Mouse (Mus musculus) cerebral cortex, adult 2 months (tissue): ENCODE measurements around the gene Slf2.

Experiments used
- WGBS: fragments of 180-500 bp; shearing (Covaris S2); methylation state at CpG from one replicate; pipeline ENCODE4 v1.1.7; 2018; 5-methylcytosine and 5-hydroxymethylcytosine counted together

The Slf2 gene

GRCm38 (mm10) chr19:45012636-45013035, 81.7 kb downstream of the Slf2 start:
- 26% methylated on average over 6 of the region's 6 CpGs for WGBS

GRCm38 (mm10) chr19:45013581-45014225, 82.8 kb downstream of the Slf2 start:
- 55% methylated on average over 6 of the region's 6 CpGs for WGBS

DNA sequence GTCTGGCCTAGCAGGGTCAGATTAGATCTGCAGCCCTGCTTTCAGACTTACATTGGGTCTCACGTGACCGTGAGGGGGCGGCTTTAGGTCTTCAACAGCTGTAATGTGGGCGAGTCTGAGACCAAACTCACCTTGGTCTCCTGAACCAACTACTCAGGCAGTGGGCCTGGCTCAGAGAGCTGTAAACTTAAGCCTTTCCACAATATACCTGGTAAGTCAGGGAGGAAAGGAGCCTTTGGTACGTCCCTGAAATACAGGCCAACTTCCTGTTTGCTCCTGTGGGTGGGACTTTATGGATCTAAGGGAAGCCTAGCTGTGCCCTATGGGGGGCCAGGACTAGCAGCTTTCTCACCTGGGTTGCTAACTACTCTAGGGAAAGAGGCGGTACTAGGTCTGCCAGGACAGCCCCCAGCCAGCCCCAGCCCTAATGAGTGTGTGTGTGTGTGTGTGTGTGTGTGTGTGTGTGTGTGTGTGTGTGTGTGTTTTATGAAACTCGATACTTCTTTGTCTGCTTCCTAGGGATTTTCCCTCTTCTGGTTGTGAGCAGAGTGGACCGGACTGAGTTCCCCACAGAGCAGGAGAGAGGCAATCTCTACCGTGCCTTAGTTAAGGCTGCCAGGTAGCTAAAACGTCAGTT, 83.5 kb downstream of the Slf2 start, which contains the start of gene Lzts2:
TSS of gene Lzts2 (plus strand) at position 80 of the 637 bp plus-strand sequence.
- 31% methylated on average over 10 of the region's 10 CpGs for WGBS

DNA sequence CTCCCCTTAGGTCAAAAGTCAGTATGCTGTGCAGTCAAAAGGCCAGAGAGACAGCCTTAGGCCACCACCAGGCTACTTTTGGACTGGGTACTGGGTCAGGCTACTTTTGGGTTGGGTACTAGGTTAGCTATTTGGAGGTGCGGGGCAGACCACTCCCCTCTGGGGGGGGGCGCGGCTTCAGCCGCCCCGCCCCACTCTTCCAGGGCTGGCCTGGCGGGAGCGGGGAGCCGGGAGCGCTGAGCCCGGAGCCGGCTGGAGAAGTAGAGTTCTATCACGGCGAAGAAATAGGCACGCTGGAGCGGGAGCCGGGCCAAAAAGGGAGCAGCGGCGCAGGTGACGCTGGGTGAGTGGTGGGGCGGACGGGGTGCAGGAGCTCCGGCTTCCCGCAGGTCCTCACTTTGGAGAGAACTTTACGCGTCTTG, 84.0 kb downstream of the Slf2 start:
- WGBS, result 2% methylated on average over 25 of the region's 25 CpGs

GRCm38 (mm10) chr19:45015518-45016281, 84.7 kb downstream of the Slf2 start:
- WGBS, result under 1% methylated on average over 34 of the region's 34 CpGs

GRCm38 (mm10) chr19:45016341-45017215, 85.6 kb downstream of the Slf2 start:
- 1% methylated on average over 17 of the region's 18 CpGs for WGBS

DNA sequence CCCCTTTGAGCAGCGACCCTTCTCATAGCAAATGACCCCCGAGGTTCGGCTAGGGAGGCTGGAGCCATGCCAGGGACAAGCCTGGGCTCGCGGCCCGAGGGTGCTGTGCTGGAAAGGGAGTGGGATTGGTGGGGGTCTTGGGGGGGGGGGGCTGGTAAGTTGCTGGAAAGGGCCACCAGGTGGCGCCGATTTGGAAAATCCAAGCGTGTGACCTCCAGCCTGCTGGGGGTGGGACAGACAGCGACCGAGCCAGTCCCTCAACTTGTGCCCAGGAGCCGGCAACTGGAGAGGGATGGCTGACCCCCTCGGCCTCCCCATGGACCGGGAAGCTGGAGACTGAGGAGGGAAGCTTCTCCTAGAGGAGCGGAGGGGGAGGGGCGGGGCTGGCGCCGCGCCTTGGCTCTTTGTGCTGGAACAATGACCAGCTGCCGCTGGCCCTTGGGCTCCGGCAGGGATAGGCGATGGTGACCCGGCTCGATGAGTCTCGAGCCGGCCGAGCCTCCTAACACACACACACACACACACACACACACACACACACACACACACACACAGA, 86.3 kb downstream of the Slf2 start:
- under 1% methylated on average over 26 of the region's 27 CpGs for WGBS

GRCm38 (mm10) chr19:45017909-45018308, 87.0 kb downstream of the Slf2 start:
- WGBS, result 1% methylated on average over 47 of the region's 48 CpGs

DNA sequence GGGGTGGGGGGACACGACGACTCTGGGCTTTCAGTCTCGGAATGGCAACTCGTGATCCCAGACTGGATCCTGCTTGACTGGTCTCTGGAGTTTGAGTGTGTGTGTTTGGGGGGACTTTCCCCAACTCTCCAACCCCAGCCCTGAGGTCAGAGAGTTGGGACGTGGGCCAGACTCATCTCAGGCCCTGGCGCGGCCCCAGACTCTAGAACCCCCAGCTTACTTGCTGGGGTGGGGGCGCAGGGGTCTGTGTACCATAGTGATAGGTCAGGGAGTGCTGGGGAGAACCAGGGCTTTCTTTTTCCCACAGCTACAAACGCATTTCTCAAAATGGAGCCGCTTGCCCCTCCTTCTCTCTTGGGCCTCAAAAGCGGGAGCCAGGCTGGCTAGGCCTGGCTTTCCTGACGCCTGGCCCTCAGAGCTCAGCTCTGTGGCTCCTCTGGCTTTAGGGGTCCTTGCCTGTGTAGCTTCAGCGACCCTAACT, 87.4 kb downstream of the Slf2 start:
- WGBS, result 3% methylated on average over 13 of the region's 13 CpGs

GRCm38 (mm10) chr19:45020348-45020747, 89.4 kb downstream of the Slf2 start:
- 63% methylated on average over 6 of the region's 6 CpGs for WGBS

GRCm38 (mm10) chr19:45021362-45021761, 90.4 kb downstream of the Slf2 start:
- WGBS, result 82% methylated on average over 15 of the region's 15 CpGs

GRCm38 (mm10) chr19:45023993-45024392, 93.0 kb downstream of the Slf2 start:
- 86% methylated on average over 11 of the region's 11 CpGs for WGBS

- WGBS, result 87% methylated on average over 20 of the region's 20 CpGs
Observed at GRCm38 (mm10) chr19:45024775-45025174, 93.8 kb downstream of the Slf2 start.

- WGBS, result 91% methylated on average over 37 of the region's 37 CpGs
Observed at GRCm38 (mm10) chr19:45025937-45026568, 95.1 kb downstream of the Slf2 start.

DNA sequence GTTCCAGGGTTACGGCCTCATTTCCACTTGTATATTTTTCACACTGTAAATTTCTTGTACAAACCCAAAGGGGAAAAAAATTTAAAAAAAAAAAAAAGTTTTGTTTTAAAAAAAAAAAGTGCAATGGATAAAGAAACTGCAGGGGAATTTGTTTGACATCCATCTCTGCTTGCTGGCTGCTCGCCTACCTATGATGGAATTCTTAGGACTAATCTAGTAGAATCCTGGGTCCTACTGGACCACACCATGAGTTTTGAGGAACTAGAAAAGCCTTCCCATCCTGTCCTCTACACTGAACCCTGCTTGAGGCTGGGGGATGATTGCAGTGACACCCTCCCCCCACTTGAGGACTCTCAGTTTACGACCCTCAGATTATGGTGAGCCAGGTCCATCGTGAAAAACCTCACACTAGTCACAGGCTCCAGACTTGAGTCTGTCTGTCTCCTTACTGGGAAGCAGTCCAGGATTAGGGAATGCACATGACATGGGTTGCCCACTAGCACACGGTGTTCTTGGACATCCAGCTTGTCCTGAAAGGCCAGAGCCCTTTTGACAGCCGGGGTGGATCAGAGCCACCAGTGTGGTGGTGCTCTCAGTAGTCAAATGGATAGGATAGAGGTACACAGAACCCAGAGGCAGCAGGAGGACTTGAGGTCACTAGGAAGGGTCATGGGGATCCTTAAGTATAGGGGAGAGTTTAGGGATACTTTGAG, 96.2 kb downstream of the Slf2 start:
- WGBS, result 65% methylated on average over 6 of the region's 6 CpGs

GRCm38 (mm10) chr19:45027848-45028247, 96.9 kb downstream of the Slf2 start:
- whole genome bisulfite sequencing, result 69% methylated on average over 6 of the region's 6 CpGs

- WGBS, result 79% methylated on average over 19 of the region's 19 CpGs
Observed at GRCm38 (mm10) chr19:45028746-45029145, 97.8 kb downstream of the Slf2 start.

DNA sequence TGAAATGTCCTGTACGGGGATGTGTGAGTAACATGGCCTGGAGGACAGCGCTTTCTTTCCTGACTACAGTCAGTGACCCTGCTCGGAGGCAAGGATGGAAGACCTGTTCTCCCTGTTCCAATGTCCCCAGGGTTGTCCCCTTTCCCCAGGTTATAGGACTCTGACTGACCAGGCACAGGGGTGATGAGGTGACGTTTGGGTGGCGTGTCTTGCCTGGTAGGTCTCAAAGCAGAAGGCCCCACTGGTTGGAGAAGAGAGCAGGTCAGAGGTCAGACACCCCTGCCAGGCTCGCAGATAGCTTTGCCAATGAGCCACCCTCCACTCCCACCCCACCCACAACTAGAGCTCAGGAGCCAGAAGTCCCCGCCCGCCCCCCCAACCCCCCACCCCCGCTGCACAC, 98.6 kb downstream of the Slf2 start:
- WGBS, result 63% methylated on average over 9 of the region's 9 CpGs

GRCm38 (mm10) chr19:45030111-45030510, 99.2 kb downstream of the Slf2 start:
- 35% methylated on average over 8 of the region's 8 CpGs for WGBS
